Mouse (Mus musculus) testis, postnatal 10 days (tissue): ENCODE results near the gene Ggt6.

Source experiments
- DNase-seq: peaks from one replicate; pipeline ENCODE4 v3.0.0; 2021; ENCODE audit warnings: low spot score

The Ggt6 gene

GRCm38 (mm10) chr11:72475408-72475807 lies 40.1 kb downstream of the Ggt6 start:
- DNase-seq, result no peak

GRCm38 (mm10) chr11:72476074-72476625 lies 40.8 kb downstream of the Ggt6 start:
- DNase-seq, result no peak

DNA sequence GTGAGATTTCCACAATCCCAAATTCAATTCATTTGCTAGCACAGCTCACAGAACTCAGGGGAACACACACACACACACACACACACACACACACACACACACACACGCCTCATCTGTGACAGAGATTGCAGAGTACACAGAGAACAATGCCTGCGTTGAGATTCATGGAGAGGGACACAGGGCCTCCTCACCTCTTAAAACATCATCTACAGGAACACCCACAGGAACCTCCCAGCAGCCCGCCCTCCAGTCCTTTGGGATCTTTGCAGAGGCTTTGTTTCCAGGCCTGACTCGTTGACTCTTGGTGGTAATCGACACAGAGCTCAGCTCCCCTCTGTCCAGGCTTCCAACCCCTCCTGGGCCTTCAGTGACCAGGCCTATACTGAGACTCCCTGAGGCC lies 41.9 kb downstream of the Ggt6 start:
- DNase-seq, result no peak

DNA sequence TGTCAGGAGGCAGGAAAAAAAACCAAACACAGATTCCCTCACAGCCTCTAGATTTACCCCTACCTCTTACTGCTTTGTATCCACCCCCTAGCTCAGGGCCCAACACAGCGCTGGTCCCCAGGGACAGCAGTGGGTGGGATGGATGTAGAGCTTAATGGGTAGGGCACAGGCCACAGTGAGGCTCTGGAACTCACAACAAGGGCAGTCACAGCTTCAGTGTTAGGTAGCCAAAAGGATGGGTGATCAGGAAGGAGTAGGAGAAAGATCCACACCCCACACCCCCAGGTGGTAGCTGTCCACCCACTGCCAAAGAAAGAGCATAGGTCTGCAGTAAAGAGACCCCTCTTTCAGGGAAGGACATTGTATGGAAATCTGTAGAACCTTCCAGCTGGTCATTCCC lies 42.3 kb downstream of the Ggt6 start:
- no peak for DNase-seq

DNA sequence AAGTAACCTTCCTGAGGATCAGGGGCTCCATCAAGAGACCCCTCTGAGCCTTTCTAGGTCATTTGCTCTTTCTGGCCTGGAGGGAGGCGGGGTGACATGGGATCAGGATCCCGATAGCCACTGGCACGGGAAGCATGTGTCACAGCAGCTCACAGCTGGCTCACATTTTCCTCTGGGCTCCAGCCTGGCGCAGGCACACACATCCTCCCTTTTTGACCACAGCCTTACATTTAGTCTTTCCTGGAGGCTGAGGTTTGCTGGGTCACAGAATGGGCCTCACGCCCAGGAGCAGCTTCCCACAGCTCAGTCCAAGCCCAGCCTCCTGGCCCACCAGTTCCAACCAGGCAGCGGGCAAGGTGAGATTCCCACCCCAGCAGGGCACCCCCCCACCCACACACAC lies 42.9 kb downstream of the Ggt6 start:
- DNase-seq, result no peak

DNA sequence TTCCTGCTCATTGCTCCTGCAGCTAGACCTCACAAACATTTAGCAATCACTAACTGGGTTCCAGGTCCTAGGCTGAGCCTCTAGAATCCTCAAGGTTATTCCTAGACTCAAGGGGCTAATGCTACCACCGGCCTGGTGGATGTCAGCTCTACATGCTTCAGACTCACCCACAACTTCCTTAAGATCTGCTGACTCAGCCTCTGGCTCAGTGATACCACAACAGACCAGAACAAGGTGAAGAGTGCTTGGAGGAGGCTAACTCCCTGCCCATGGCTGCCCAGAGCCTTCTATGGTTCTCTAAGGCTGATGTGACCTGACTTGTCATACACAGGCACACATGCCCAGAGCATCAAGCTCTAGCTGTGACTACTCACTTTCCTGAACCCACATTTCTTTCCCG lies 44.2 kb downstream of the Ggt6 start:
- DNase-seq, result no peak

DNA sequence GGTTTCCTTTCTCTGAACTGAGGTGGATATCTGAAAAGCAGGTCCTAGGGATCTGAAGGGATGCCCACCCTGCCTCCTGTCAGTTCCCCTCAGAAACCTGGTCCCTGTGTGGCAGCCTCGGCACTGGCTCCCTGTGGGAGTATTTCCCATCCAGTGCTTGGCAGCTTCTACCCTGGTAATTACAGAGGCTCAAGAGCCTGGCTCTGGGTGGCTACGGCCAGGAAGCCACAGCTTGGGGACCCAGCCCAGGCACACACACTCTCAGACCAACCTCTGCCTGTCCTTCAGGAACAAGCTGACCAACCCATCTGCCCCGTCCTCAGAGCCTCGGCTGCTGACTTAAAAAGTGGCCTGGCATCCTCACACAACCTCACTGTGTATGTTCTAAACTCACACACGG lies 46.0 kb downstream of the Ggt6 start:
- DNase-seq, result no peak

DNA sequence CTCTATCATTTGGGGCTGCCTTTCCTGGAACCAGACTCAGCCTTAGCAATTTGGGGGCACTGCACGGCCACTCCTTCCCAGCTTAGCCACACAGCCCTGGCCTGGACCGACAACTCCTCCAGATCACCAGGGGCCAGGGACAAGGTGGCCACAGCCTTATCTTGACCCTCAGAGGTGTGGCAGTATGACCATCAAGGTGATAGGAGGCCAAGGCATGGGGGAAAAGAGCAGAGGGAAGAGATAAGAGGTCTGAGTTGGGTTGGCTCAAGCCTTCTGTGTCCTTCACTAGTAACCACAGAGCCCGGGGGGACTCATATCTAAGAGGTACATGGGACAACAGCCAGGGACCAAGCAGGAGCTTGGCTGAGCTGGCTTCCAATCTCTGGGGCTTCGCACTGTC lies 46.6 kb downstream of the Ggt6 start:
- no peak for DNase-seq

DNA sequence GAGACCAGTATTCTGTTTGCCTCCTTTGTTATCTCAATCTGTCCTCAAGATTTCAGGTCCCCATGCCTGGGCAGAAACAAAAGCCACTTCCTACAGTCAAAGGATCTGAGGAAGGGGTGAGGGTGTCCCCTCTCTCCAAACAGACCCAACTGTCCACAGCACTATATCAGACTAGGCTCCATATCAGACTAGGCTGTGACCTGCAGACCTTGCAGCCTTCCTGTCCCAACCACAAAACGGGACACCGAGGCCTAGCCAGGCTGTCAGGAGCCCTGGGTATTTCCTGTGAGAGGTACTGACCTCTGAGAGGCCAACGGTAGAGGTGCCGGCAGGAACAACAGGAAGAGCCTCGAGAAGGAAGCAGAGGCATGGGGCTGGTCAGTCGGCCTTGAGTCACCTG lies 49.2 kb downstream of the Ggt6 start:
- DNase-seq, result no peak

DNA sequence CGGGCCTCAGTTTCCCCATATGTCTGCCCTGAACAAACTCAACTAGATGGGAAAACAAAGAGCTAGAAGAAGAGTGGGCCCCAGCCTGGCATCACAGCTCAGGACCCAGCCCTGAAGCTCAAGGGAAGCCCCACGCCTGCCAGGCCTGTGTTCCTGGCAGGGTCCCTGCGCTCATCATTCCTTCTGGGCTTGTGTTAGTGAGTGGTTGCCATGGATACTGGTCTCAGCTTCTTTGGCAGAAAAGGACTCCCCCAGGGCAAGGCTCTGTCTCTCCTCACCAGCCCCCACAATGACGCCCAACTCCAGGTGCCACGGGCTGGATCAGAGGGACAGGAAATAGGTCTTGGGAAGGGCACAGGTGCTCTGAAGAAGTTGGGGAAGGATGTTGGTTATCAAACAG lies 49.8 kb downstream of the Ggt6 start:
- no peak for DNase-seq

- DNase-seq, result no peak
These were observed 50.6 kb downstream of the Ggt6 start for GRCm38 (mm10) chr11:72485960-72486359.

DNA sequence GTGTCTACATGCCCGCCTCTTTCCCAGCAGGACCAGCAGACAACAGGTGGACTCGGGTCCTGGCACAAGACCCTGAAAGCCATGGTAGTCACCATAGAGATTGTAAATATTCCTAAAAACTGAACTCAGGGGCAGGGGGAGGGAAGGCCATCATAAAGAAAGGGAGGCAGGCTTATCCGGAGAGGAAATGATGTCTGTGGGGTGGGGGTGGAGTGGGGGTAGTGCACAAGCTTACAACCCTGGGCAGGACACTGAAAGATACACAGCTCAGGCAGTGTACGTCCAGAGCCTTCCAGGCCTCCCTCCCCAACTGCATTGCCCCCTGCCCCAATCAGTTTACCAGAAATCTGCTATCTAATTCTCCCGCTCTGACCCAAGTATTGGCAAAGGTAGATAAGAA lies 51.8 kb downstream of the Ggt6 start:
- DNase-seq, result no peak

- DNase-seq, result no peak
These were observed 52.4 kb downstream of the Ggt6 start for GRCm38 (mm10) chr11:72487739-72488138.
